Mouse (Mus musculus) small intestine, adult 2 months (tissue): ENCODE data around the gene Sspo.

Experiments used
- CTCF ChIP-seq: fragments of 200-500 bp; IDR thresholded peaks from 2 replicates; pipeline ENCODE4 v1.5.1; 2012; ENCODE audit warnings: low read depth, mild to moderate bottlenecking, control low read depth, inconsistent platforms, low read length, moderate library complexity, mixed read lengths; ENCODE audit not compliant: insufficient replicate concordance, insufficient read length; ENCODE audit errors: extremely low read depth
- POLR2A ChIP-seq: fragments of 200-500 bp; IDR thresholded peaks from 2 replicates; pipeline ENCODE4 v1.6.1; 2012; ENCODE audit warnings: low read depth, mild to moderate bottlenecking, control low read depth, inconsistent platforms, low read length, moderate library complexity

GRCm38 (mm10) chr6:48439654-48440053 is 8.4 kb upstream of the Sspo start:
- TF ChIP-seq CTCF (no peak), POLR2A (no peak)
